Mouse (Mus musculus) G1E (cell line): ENCODE data around the gene Ralgds.

Experiments
- CTCF ChIP-seq: IDR thresholded peaks from 2 replicates; pipeline ENCODE4 v1.5.1; 2012; ENCODE audit warnings: low read depth, low read length, inconsistent platforms, mixed read lengths
- GATA1 ChIP-seq: IDR thresholded peaks from 2 replicates; pipeline ENCODE4 v1.6.1; 2012; ENCODE audit warnings: borderline replicate concordance, low read length, inconsistent platforms, mixed read lengths
- GATA2 ChIP-seq: IDR thresholded peaks from 2 replicates; pipeline ENCODE4 v1.6.1; 2012; ENCODE audit warnings: low read depth, low read length, inconsistent platforms, borderline replicate concordance

DNA sequence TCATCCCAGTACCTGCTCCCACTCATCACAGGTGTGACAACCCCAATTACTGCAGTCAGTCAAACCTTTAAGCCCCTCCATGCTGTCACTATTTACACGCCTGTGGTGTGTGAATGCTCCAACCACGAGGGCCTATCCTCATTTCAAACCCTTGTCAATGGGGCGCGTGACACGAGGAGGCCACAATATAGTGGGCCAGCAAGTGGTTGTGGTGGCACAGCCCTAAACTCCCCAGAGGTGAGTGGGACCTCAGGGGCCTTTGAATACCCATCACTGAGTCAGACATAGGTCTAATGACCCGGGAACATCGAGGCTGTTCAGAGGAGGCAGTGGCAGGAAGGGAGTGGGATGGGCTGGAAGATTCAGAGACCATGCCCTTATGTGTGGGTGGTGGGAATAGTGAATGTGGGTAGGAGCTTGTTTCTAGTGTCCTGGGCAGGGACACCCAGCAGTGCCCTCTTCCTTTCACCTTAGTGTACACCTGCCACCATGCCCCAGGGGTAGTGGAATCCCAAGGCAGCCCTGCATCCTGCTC lies 21.0 kb downstream of the Ralgds start:
- TF ChIP-seq CTCF (no peak), GATA1 (no peak), GATA2 (no peak)
